Mouse (Mus musculus) spleen, adult 12 weeks (tissue): ENCODE data around the gene Gm17655.
"Not testable (repeated sequence)": the region's sequence is repeated elsewhere in the genome, so short reads cannot be mapped to it uniquely, and the experiment has no call there.

Experiments
- DNase-seq: peaks from one replicate; pipeline ENCODE4 v3.0.0; 2022; ENCODE audit warnings: low spot score

The Gm17655 gene

GRCm38 (mm10) chr5:110072413-110072812 is at the start of gene Gm17655:
Gene Gm17655 (minus strand): TSS chr5:110072513.
- not testable (repeated sequence) for DNase-seq

DNA sequence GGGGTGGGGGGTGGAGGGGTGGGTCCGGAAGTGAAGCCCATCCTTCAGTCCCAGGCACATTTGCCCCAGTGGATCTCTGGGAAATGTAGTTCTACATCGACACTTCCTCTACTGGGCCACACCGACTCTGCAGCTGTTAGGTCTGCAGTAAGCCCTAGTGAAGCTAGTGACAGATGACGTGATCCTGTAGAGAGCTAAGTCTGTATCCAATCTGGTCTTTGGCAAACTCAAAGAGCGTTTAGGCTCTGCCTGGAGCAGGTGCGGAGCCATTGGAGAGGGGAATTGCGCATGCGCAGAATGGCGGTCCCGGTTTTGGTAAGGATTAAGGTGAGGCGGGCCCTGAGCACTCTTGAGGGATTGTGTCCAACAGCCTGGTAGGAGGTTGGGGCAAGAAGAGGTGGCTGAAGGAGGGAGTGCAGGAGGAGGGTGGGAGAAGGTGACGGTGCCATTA is 37.7 kb upstream of the Gm17655 start, which contains the start of gene Zfp605:
Gene Zfp605, plus strand, starts transcription at position 102 of the 451 bp plus-strand sequence.
- peak; percentile 52 for DNase-seq

- DNase-seq = peak; percentile 78
Observed at GRCm38 (mm10) chr5:110108305-110108628, 36.0 kb upstream of the Gm17655 start.

DNA sequence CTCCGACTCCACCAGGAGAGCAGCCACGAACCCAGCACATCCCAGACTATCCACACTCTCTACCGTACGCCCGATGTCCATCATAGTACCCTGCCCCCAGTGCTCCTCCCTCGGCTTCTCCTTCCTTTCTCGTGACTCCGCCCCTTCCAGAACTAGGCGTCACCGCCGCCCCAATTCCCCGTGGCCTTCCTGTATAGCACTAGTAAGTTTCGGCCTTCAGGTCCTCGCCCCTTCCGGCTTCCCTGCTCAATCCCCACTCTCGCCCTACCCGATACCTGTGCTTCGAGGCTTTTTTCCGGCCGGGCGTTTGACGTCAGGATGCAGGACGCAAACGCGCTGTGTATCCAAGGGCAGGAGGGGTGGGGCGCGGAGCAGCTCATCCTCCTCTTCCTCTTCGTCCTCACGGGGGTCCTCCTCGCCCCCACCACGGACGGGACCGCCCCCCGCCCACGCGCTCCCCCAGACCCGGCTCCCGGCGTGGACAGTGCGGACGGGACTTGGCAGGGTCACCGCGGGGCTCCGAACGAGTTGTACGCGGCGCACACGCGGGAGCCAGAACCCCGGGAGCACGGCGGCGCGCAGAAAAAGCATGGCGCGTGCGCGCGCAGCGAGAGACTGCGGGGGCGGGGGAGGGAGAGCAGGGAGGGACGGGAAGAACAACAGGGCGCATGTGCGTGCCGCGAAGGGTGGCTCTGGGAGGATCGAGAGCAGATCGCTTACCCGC is 35.4 kb upstream of the Gm17655 start, which contains the start of gene Gtpbp6:
Gene Gtpbp6, minus strand, starts transcription at position 617 of the 724 bp plus-strand sequence.
- peak; percentile 70 for DNase-seq

GRCm38 (mm10) chr5:110106901-110107564 is 34.7 kb upstream of the Gm17655 start:
- DNase-seq = no peak

GRCm38 (mm10) chr5:110106140-110106871 is 34.0 kb upstream of the Gm17655 start:
- DNase-seq = no peak

GRCm38 (mm10) chr5:110104616-110105380 is 32.5 kb upstream of the Gm17655 start:
- no peak for DNase-seq

DNA sequence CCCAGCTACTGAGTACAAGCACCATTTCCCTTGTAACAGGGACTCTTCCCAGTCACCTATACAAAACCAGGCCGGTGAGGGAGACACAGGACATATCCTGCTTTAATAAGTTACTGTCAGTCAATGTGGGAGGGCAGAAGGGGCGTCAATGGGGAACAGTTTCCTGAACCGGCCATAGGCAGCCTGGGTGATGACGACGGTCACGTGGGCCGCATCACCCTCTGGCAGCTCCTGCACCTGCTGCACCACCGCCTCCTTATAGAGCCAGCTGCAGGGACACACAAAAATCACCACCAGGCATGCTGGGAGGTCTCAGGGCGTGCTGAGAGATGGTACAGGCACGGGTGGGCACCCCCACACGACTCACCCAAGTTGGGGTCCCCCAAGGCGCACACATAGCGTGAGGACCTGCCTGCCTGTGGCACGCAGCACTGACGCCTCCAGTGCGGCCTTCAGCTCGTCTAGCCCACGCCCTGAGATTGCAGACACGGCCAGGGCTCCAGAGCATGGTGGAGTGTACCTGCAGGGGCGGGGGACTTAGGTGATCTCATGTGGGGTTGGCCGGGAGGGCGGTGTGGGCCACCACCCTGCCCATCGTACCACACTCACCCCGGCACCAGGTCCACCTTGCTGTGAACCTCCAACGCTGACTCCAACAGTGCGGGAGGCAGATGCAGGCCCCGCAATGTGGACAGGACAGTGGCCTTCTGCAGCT is 31.7 kb upstream of the Gm17655 start:
- DNase-seq = no peak

GRCm38 (mm10) chr5:110102853-110103625 is 30.7 kb upstream of the Gm17655 start:
- no peak for DNase-seq

- DNase-seq = no peak
Observed at GRCm38 (mm10) chr5:110102429-110102828, 30.1 kb upstream of the Gm17655 start.

GRCm38 (mm10) chr5:110101716-110102347 is 29.5 kb upstream of the Gm17655 start:
- no peak for DNase-seq

- DNase-seq = no peak
Observed at GRCm38 (mm10) chr5:110100921-110101631, 28.8 kb upstream of the Gm17655 start.

DNA sequence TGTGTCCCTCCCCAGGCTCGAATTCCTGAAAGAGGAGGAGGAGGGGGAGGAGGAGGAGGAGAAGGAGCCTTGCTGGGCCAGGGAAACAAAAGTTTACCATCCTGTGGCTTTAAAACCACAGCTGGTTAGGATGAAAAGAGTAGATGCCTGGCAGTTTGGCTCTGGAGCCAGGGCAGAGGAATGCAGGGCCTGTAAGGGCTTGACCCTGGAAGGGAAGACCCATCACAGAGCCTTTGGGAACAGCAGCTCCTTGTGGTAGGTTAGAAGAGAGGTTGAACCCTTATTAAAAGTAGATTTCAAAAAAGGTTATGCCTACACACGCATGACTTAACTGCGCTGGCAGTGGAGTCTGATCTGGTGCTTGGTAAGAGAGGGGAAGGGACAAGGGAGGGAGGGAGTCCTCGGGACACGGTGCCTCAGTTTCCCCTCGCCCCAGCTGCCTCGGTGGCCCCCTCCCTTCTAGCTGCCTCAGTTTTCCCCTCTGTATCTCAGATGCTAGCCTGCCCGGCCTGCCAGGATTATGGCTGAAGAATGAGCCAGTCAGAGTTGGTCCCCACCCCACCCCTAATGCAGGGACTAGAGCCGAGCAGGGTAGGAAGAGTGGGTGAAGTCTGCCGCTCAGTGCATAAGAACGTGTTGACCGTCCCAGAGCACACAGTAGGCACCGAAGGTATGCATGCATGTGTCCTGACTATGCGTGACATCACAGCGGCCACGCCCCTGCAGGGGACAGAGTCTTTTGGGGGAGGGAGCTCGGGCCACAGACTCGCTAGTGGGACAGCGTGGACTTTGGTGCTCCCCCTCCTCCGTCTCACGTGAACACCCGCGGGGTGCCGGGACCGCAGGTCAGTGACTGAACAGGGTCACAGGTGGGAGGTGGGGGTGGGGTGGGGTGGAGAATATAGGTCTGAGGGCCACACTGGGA is 27.6 kb upstream of the Gm17655 start, which contains the start of gene Plcxd1:
Gene Plcxd1, plus strand, starts transcription at position 314 of the 925 bp plus-strand sequence.
- DNase-seq = no peak

DNA sequence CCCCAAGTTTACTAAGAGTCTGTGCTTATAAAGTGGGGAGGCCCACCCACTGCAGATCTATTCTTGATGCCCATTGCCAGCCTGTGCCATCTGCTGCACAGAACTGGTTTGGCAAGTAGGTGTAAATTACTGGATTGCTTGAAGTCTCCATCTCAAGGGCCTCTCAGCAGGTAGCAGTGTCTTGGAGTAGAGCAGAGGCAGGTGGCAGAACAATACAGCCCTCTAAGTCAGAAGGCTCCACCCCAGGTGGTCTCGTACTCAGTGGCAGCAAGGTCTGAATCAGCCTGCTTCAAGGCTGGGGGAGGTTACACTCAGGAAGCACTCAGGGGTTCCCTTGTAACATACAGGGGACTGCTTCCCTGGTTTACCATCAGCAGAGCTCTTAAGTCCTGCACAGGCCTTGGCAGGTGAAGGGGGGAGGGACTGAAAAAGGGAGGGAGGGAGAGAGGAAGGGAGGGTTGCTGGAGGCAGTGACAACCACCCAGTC is 26.7 kb upstream of the Gm17655 start:
- no peak for DNase-seq

GRCm38 (mm10) chr5:110094847-110095213 is 22.5 kb upstream of the Gm17655 start:
- DNase-seq = no peak

GRCm38 (mm10) chr5:110094030-110094846 is 21.9 kb upstream of the Gm17655 start, which contains the start of gene Gm35315:
Gene Gm35315 (minus strand): TSS chr5:110094420.
- peak; percentile 69 for DNase-seq

GRCm38 (mm10) chr5:110091546-110091945 is 19.2 kb upstream of the Gm17655 start:
- no peak for DNase-seq
